Mouse (Mus musculus): ENCODE measurements around the gene Zfp697.
"Not testable (repeated sequence)": the region's sequence is repeated elsewhere in the genome, so short reads cannot be mapped to it uniquely, and the experiment has no call there.

DNA sequence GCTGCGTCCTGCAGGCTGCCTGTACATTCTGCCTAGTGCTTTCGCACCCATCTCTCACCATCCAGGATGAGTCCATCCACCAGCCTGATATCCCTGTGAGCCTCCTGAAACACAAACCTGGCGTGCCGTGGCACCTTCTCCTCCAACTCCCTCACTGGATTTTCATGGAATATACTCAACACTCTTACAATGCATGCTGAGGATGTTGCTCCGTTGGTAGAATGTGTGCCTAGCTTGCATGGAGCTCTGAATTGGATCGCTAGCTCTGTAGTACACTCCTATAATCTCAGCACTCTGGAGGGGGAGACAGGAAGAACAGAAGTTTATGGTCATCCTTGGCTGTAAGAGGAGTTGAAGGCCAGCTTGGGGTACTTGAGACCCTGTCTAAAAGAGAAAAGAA lies 23.6 kb downstream of the Zfp697 start:
- TF ChIP-seq CTCF, EP300 (IDR thresholded peaks at IDR 0.05; ENCODE audit: low read depth): not testable (repeated sequence)
